Mouse (Mus musculus): ENCODE measurements at regions not wholly inside any gene's neighbourhood (a gene's known extent, or its start where the extent isn't known, plus 50 kb on each side); places are given as distances from the start of the nearest gene placed in this dataset.
A peak's percentile ranks its signal among the peaks of the same experiment; 100 is the strongest.
"Not testable (repeated sequence)": the region's sequence is repeated elsewhere in the genome, so short reads cannot be mapped to it uniquely, and the experiment has no call there.

DNA sequence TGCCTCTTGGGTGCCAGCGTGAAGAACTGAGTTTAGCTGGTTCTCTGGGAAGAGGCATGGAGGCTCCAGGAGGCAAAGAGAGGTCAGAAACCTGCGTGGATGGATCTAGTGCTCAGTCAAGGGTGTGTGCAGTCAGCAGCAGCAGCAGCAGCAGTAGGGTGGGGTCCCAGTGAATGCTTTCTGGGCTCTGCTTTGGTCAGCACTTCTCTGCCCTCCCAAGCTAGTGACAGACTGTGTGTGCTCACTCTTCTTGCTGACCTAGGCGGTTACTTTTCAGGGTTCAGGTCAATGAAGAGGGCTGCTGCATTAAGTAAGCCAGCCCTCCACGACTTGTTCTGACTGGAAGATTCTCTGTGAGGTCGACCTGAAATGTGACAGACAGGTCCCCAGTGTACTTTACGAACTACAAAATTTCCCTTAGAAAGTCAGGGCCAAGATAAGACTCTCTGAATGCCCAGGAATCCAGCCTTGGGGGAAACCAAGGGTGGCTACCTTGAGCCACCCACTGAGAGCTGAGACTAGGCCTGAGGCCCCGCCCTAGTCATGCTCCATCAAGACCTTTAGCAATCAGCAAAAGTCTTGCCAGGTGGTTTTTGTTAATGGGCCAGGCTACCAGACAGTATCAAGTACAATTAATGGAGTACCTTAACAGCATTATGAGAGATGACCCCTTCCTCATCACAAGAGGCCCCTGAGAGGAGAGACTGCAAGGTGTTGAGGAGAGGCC is 114.9 kb upstream of the Lemd2 start:
- DNase-seq (ENCODE audit: low spot score in 2 of 2) = no peak

- peak; percentile 55 to 67 for DNase-seq (ENCODE audit: low spot score in 2 of 2)
These were observed 113.5 kb upstream of the Lemd2 start for GRCm38 (mm10) chr17:27317576-27318277.

DNA sequence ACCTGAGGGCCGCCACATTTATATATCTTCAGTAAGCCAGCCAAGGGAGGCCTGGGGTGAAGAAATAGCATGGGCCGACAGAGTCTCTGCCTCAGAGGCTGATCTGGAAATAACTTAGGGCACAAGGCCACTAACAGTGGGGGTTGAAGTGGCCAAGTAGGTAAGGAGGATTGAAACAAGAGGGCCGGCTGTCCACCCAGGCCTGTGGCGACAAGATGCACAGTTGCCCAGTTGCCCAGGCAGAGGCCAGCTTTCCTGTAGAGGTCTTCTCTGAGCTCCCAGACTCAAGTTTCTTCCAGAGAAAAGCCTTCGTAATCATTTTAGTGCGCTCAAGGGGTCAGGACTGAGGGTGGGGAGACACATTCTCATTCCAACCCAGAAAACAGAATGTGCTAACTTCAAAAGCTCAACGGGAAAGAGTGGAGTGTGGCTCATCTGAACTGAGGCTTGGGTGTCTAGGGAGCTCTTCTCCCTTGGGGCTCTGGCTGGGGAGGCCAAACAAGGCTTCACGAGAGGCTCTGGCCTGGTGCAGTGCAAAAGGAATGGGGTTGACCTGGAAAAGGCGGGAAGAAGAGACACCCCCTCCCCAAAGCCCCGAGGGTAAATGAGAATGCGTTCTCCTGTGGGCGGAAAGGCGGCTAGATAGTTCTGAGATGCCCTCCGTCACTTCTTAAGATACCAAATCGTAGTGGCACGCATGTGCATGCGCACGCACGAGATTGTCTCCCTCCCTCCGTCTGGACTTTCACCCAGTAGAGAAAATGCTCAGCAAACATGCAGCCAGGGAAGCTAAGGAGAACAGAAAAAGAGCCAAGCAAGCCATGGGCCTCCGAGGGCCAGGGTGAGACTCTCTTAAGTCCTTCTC is 112.7 kb upstream of the Lemd2 start:
- no peak for DNase-seq (ENCODE audit: low spot score in 2 of 2)

DNA sequence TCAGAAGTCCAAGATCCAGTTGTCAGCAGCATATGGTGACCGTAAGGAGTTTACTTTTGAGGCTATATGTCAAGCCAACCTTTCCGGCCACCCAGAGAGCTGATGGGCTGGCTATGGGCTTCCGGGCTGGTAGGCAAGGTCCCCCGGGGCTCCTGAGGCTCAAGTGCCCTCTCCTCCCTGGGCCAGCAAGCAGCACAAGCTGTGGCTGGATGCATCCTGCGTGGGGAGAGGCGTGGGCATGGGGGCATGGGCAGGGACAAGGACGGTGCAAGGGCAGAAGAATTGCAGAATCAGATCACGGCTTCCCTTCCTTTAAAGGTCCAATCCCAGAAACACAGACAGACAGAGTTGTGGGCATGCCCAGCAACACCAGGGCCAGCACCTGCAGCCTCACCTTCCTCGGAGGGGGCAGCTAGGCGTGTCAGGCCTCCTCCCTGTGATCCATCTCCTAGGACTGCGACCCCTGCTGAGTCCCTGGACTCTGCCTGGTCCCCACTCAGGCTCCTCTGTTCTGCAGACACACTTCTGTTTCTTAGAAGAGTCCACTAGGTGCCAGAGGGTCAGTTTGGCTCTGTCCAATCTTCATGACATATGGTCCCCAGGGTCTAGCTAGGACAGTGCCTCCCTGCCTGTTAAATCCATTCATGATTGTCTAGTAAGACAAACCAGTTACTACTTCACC is 111.8 kb upstream of the Lemd2 start:
- no peak for DNase-seq (ENCODE audit: low spot score in 2 of 2)

- DNase-seq (ENCODE audit: low spot score in 2 of 2) = no peak
These were observed 111.2 kb upstream of the Lemd2 start for GRCm38 (mm10) chr17:27315428-27315827.

- DNase-seq (ENCODE audit: low spot score in 2 of 2) = peak; percentile 55 to 63
These were observed 110.6 kb upstream of the Lemd2 start for GRCm38 (mm10) chr17:27314821-27315392.

- no peak for DNase-seq (ENCODE audit: low spot score in 2 of 2)
These were observed 104.7 kb upstream of the Lemd2 start for GRCm38 (mm10) chr17:27308933-27309332.

DNA sequence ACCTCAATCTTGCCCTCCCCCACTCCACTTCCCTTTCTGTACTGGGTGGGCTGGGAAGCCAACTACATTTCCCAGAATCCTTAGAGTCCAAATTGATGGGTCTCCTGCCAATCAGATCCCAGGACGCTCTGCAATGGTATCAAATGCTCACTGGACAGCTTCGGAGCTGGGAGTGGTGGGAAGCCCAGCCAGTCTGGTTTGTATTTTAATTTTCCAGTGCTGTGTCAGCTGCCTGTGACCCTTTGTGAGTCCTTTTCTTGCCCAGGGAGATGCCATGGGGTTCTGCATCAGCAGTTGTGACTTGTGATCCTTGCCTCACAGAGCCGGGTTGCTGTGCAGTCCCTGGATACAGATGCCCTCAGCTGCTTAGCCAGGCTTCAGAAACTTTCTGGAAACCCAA is 100.6 kb upstream of the Lemd2 start:
- no peak for DNase-seq (ENCODE audit: low spot score in 2 of 2)

DNA sequence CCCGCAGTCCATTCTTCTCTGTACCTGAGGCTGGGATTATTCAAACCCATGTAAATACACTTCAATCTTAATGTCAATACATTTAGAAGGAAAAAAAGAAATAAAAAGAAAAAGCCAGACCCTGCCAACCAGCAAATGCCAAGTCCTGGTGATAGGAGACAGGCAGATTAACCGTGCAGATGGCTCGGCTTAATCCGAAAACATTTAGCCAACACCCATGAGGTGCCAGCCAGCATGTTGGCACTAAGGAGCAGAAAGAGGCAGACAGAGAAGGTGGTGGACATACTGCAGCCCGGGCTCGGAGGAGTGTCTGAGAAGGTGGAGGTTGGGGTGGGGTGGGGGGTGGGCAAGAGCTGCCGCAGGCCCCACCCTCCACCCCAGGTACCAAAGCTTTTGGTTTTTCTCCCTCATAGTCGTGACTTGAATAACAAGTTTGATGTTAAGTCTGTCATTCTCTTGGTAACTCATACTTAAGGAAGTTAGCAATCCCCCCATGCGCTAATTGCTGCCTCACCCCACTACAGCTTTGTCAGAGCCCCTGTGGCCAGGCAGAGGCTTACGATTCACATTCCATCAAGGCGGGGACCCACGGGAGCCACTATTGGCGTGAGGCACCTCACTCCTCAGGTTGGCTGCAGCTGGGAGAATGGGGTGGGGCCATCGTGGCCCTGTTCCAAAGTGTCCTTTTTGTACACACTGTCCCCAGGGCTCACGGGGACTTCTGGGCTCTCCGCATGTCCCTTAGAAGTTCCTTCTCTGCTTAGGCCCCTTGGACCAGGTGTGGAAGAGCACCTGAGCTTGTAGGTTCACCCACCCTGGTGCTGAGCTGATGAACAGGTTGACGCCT is 99.6 kb upstream of the Lemd2 start:
- no peak for DNase-seq (ENCODE audit: low spot score in 2 of 2)

GRCm38 (mm10) chr17:27303061-27303460 is 98.8 kb upstream of the Lemd2 start:
- no peak for DNase-seq (ENCODE audit: low spot score in 2 of 2)

DNA sequence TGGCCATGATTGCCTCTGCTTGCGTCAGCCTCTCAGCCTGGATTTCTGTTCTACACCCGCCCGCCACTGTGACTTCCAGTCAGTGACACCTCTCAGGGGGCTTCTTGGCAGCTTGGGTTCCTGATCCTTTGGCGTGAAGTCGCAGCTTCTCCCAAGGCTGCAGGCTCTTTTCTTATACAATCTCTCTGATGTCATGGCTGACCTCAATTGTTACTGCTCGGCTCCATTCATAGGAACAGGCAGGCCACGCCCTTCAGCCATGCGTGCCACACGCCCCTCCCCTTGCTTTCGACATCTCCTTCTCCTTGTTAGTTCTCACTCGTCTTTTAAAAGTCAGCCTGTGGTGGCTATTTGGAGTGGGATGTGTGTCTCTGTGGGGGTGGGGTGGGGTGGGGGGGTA is 97.1 kb upstream of the Lemd2 start:
- no peak for DNase-seq (ENCODE audit: low spot score in 2 of 2)

GRCm38 (mm10) chr17:27299297-27299696 is 95.0 kb upstream of the Lemd2 start:
- DNase-seq (ENCODE audit: low spot score in 2 of 2) = no peak

DNA sequence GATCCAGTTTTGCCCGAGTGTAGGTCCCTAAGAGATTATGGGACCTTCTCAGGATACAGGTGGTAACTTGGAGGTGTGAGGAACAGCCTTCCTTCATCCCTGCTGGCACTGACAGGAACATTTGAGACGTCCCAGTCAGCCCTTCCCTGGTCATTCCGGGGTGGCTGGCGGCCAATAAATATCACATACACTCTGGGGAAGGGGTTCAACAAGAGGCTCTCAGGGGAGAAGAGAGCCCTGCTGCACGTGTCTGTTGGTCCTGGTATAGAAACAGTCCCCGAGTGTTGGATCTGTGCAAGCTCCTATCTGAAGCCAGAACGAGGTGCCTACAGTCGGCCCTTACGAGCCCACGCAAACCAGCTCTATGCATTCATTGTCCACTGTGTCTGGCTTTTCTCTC is 94.1 kb upstream of the Lemd2 start:
- no peak for DNase-seq (ENCODE audit: low spot score in 2 of 2)

- DNase-seq (ENCODE audit: low spot score in 2 of 2) = no peak
These were observed 91.9 kb upstream of the Lemd2 start for GRCm38 (mm10) chr17:27296156-27296555.

DNA sequence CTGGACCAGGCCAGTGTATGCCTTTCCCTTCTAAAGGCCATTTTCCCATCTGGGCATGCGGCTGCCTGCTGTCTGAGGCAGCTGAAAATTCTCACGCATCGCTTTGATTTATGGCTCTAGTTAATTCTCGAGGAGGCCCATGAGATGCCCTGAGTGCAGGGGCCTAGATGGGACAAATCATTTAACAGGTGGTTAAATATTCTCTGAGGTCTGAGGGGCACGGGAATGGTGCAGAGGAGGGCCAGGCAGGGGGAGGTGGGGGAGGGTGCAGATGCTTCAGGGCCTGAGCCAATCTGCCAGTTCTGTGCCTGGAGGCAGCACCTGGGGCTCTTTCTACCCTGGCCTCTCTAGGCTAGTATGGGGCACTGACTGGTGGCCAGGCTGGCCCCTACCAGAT is 89.9 kb upstream of the Lemd2 start:
- DNase-seq (ENCODE audit: low spot score in 2 of 2) = no peak

GRCm38 (mm10) chr17:27293586-27294207 is 89.4 kb upstream of the Lemd2 start:
- DNase-seq (ENCODE audit: low spot score in 2 of 2) = no peak

GRCm38 (mm10) chr17:27291673-27292072 is 87.4 kb upstream of the Lemd2 start:
- DNase-seq (ENCODE audit: low spot score in 2 of 2) = peak in 1 of 2 experiments; percentile 40

DNA sequence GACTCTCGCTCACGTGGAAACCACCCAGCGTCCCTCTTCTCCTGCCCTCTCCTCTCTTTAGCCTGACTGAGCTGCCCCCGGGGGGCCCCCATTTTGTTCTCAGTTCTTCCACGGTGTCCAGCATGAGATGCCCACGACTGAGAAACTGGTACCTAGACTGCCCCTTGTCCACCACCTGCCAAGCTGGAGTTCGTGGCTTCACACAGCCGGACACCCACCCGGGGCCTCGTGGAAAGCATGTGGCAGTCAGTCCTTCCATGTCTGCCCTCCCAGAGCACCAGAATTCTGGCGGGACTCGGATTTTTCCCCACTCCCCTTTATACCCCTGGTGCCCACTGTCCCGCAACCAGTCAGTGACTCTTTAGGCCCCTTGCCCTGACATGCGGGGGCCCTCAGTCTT is 86.9 kb upstream of the Lemd2 start:
- DNase-seq (ENCODE audit: low spot score in 2 of 2) = no peak

DNA sequence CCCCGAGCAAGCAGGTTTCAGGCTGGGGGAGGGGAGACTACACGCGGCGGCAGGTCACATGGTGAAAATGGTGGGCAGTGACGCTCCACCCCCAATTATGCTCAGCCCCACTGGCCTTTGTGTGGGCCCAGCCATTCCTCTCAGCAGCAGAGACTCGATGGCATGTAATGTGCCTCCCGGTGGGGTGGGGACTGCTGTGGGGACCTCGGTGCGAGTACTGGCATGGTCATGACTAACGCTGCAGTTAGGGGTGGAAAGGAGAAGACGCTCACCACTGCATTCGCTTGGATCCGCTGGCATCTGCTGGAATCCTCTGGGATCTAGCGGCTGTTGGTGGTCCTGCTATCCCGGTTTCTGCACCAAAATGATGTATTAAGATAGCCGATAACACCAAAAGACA is 86.0 kb upstream of the Lemd2 start:
- no peak for DNase-seq (ENCODE audit: low spot score in 2 of 2)

- not testable (repeated sequence) for DNase-seq (ENCODE audit: low spot score in 2 of 2)
These were observed 85.5 kb upstream of the Lemd2 start for GRCm38 (mm10) chr17:27289804-27290203.
